Mouse (Mus musculus) stomach, embryonic 14.5 days (tissue): Measurements from ENCODE around the gene Ltb4r2. TPM values are rescaled to one million over a fixed set of nuclear protein-coding genes. Genes with fewer than 3 reads are reported as not detected.
"Not testable (repeated sequence)": the region's sequence is repeated elsewhere in the genome, so short reads cannot be mapped to it uniquely, and the experiment has no call there.

Experiments
- ATAC-seq: fragments of 200-750 bp; cut with Nextera tagmentation; 2 replicates; pipeline ENCODE4 v1.8.0; 2017; ENCODE audit warnings: low read depth, moderate TSS enrichment; ENCODE audit not compliant: insufficient number of reproducible peaks, insufficient read depth, low FRiP score
- H3K27ac ChIP-seq: fragments of 300-500 bp; sonication (generic); 2 replicates; pipeline ENCODE4 v1.5.1; 2014; ENCODE audit warnings: mild to moderate bottlenecking, low read length, moderate library complexity, mixed read lengths
- H3K27me3 ChIP-seq: fragments of 300-500 bp; sonication (generic); 2 replicates; pipeline ENCODE4 v1.6.1; 2014; ENCODE audit warnings: low read length, control low read depth, mixed read lengths; ENCODE audit not compliant: control insufficient read depth, insufficient read depth
- H3K36me3 ChIP-seq: fragments of 300-500 bp; sonication (generic); 2 replicates; pipeline ENCODE4 v1.6.1; 2014; ENCODE audit warnings: mild to moderate bottlenecking, control low read depth, low read length, moderate library complexity, mixed read lengths; ENCODE audit not compliant: control insufficient read depth, insufficient read depth
- H3K4me1 ChIP-seq: fragments of 300-500 bp; sonication (generic); 2 replicates; pipeline ENCODE4 v1.6.1; 2014; ENCODE audit warnings: low read length, control low read depth, mixed read lengths; ENCODE audit not compliant: control insufficient read depth, insufficient read depth
- H3K4me2 ChIP-seq: fragments of 300-500 bp; sonication (generic); replicated peaks from 2 replicates; pipeline ENCODE4 v1.6.1; 2014; ENCODE audit warnings: low read depth, low read length, control low read depth
- H3K4me3 ChIP-seq: fragments of 300-500 bp; sonication (generic); 2 replicates; pipeline ENCODE4 v1.5.1; 2014; ENCODE audit warnings: low read depth, low read length, control low read depth
- H3K9ac ChIP-seq: fragments of 300-500 bp; sonication (generic); replicated peaks from 2 replicates; pipeline ENCODE4 v1.6.1; 2014; ENCODE audit warnings: low read depth, mild to moderate bottlenecking, control low read depth, low read length, moderate library complexity, mixed read lengths
- H3K9me3 ChIP-seq: fragments of 300-500 bp; sonication (generic); 2 replicates; pipeline ENCODE4 v1.6.1; 2016; ENCODE audit warnings: low read depth, low read length, control low read depth; ENCODE audit not compliant: control insufficient read depth
- WGBS: fragments of 180-500 bp; shearing (Covaris S2); extraction: QIAGEN DNeasy Blood & Tissue Kit; methylation state at CpG from one replicate; pipeline ENCODE4 v1.1.7; 2014; 5-methylcytosine and 5-hydroxymethylcytosine counted together
- polyA plus RNA-seq: library from polyadenylated mRNA; unstranded; fragments of >200 nt; fragmentation: Nextera tagmentation; extraction: Ambion mirVana; gene quantifications from 2 replicates; pipeline ENCODE4 v1.2.1, GENCODE M21; 2014

Gene Ltb4r2
- polyA plus RNA-seq, 1 experiment from 2014 or later, result 0.13 TPM

DNA sequence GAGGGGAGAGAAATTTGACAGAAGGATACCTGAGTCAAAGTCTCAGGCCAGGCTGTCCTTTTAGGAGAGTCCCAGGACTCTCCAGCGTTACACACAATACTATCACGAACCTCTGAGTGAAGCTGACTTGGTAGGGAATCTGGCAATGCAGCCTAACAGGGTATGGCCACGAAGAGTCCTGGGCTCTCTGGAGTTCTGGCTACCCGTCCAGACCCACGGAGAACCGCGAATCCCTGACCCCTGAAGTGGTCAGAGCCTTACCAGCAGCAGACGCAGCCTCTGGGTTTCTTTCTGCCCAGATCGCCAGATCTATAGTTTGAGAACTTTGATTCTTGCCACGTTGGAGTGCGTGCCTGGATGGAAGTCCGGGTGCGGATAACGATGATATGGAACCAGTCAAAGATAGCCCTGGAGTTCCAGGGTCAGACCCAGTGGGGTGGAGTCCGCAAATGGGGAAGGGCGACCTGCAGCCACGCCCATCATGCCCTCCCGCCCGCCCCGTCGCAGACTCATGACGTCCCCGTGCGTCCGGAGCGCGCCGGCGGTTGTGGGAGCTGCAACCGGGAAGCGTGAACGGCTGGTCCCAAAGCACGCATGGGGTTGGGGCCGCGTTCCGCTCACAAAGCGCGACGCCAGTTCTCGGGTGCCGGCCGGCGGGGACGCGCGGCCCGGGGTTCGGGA is 15.9 kb upstream of the Ltb4r2 start, which contains the start of the genes Dhrs1 and Nop9:
Gene Dhrs1, minus strand, starts transcription at position 511 of the 681 bp plus-strand sequence.
Gene Nop9, plus strand, starts transcription at position 514 of the 681 bp plus-strand sequence.
- peak within 1 kb of the TSS; percentile 97 for H3K4me2 ChIP-seq
- H3K4me3 ChIP-seq, result peak within 1 kb of the TSS; percentile 85
- H3K36me3 ChIP-seq, result peaks cover 14% of the 10 kb centered on the region; the same call in 1 of the 2 replicates
- peak; percentile 77; the same call in 1 of the 2 replicates for ATAC-seq
- WGBS, result 2% methylated on average over 48 of the region's 48 CpGs
- peak within 1 kb of the TSS; percentile 63 for H3K9ac ChIP-seq
- H3K9me3 ChIP-seq, result no peaks in the 10 kb centered on the region
- peaks cover 17% of the 10 kb centered on the region; the same call in 1 of the 2 replicates for H3K4me1 ChIP-seq
- no peaks in the 10 kb centered on the region for H3K27me3 ChIP-seq
- H3K27ac ChIP-seq, result 0 out of 2 replicates have a peak within 1 kb of the TSS, but pooled peaks have one; percentile 18

GRCm38 (mm10) chr14:55745861-55746237 is 15.4 kb upstream of the Ltb4r2 start:
- Histone ChIP-seq H3K27ac (0 out of 2 replicates have a peak overlapping the region, but pooled peaks have one; percentile 18), H3K4me3 (peak overlapping the region; percentile 85), H3K27me3 (no peaks in the 10 kb centered on the region), H3K9ac (peak overlapping the region; percentile 63), H3K36me3 (peaks cover 12% of the 10 kb centered on the region), H3K4me1 (peaks cover 17% of the 10 kb centered on the region; the same call in 1 of the 2 replicates), H3K4me2 (peak overlapping the region; percentile 97), H3K9me3 (no peaks in the 10 kb centered on the region)
- ATAC-seq, result peak; percentile 11; the same call in 1 of the 2 replicates
- WGBS, result 0% methylated on average over 31 of the region's 31 CpGs

DNA sequence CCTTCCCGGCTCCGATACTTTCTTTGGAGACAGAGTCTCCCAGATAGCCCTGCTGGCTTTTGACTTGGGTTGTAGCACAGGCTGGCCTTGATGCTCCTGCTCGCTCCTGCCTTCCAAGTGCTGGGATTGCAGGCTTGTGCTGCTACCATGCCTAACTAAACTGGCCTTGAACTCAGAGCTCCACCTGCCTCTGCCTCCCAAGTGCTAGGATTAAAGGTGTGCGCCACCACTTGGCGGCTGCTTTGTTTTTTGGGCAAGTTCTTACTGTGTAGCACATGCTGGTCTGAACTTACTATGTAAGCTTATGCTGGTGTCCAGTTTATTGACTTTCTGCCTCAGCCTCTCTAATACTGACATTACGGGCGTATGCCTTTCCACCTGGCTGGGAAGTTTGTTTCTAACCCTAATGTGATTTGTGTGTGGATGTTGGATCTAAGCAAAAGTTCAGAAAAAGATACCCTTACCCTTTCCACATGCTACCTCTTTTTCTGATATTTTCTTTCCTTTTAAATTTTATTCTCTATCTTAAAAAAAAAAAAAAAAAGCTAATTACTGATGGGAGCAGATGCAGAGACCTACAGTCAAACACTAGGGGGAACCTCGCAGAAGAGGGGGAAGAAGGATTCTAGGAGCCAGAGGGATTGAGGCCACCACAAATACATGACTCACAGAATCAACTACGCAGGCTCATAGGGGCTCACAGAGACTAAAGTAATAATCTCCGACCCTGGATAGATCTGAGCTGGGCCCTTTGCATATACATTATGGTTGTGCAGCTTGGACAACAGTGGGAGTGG is 14.0 kb upstream of the Ltb4r2 start:
- Histone ChIP-seq H3K9me3 (no peaks in the 10 kb centered on the region), H3K4me1 (peaks cover 17% of the 10 kb centered on the region; the same call in 1 of the 2 replicates), H3K27ac (no peak overlapping the region), H3K4me2 (peak overlapping the region; percentile 97; the same call in 1 of the 2 replicates), H3K27me3 (no peaks in the 10 kb centered on the region), H3K9ac (no peak overlapping the region), H3K36me3 (peaks cover 16% of the 10 kb centered on the region), H3K4me3 (no peak overlapping the region; the same call in 1 of the 2 replicates)
- ATAC-seq, result no peak
- WGBS, result 89% methylated on average over 10 of the region's 10 CpGs

- no peak overlapping the region for H3K4me2 ChIP-seq
- H3K27ac ChIP-seq, result no peak overlapping the region
- H3K4me3 ChIP-seq, result no peak overlapping the region
- H3K9me3 ChIP-seq, result no peaks in the 10 kb centered on the region
- peaks cover 6% of the 10 kb centered on the region; the same call in 1 of the 2 replicates for H3K4me1 ChIP-seq
- WGBS, result 82% methylated on average over 6 of the region's 6 CpGs
- H3K9ac ChIP-seq, result no peak overlapping the region
- no peak for ATAC-seq
- H3K36me3 ChIP-seq, result peaks cover 31% of the 10 kb centered on the region
- H3K27me3 ChIP-seq, result peaks cover 8% of the 10 kb centered on the region; the same call in 1 of the 2 replicates
Measured at GRCm38 (mm10) chr14:55757566-55757965, 3.7 kb upstream of the Ltb4r2 start.

DNA sequence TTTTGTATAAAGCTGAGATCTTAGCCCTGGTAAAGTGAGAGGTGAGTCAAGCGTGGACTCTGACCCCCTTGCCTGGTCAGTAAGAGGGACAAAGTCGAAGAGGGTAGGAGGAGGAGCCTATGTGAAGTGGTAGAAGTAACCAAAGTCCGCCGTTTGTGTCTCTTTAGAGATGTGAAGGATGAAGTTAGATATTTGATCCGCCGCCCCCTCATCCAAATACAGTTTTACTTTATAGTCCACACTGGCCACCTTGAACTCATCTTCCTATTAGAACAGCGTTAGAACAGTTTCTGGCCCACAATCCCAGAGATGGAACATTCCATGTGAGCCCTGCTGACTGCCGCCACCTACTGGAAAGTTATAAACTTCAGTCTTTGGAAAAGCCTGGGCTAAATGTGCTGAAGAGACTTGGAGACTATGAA is 2.9 kb upstream of the Ltb4r2 start, which contains the start of gene Cideb:
Gene Cideb, minus strand, starts transcription at position 96 of the 422 bp plus-strand sequence.
- Histone ChIP-seq H3K27ac (no peak within 1 kb of the TSS), H3K4me3 (no peak within 1 kb of the TSS), H3K9me3 (no peaks in the 10 kb centered on the region), H3K4me2 (peak within 1 kb of the TSS; percentile 3; the same call in 1 of the 2 replicates), H3K36me3 (peaks cover 23% of the 10 kb centered on the region), H3K27me3 (peaks cover 8% of the 10 kb centered on the region; the same call in 1 of the 2 replicates), H3K4me1 (peaks cover 6% of the 10 kb centered on the region; the same call in 1 of the 2 replicates), H3K9ac (no peak within 1 kb of the TSS)
- WGBS, result 21% methylated on average over 8 of the region's 8 CpGs
- peak; percentile 47 for ATAC-seq

DNA sequence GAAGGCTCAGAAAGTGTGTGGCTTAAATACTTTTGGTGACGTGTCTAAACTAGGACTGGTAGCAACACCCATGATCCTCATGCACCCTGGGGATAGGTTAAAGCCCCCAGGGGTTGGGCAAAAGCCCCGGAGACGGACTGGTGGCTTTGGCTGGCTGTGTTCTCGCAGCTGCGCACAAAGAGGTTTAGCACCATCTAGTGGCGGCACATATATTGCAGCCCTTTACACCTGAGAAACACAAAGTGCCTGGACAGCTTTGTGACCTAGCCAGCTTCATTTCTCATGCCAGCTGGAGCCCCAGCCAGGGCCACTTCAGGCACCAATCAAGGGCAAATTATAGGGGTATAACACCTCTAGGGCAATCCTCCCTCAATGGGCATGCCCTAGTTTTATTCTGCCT is 1.1 kb upstream of the Ltb4r2 start:
- Histone ChIP-seq H3K4me3 (0 out of 2 replicates have a peak overlapping the region, but pooled peaks have one; percentile 8), H3K4me2 (peak overlapping the region; percentile 40)
- H3K4me1 ChIP-seq, H3K27me3 ChIP-seq, H3K36me3 ChIP-seq, H3K27ac ChIP-seq, H3K9ac ChIP-seq, H3K9me3 ChIP-seq: not testable (repeated sequence)
- 2% methylated on average over 6 of the region's 6 CpGs for WGBS
- peak; percentile 17; the same call in 1 of the 2 replicates for ATAC-seq

DNA sequence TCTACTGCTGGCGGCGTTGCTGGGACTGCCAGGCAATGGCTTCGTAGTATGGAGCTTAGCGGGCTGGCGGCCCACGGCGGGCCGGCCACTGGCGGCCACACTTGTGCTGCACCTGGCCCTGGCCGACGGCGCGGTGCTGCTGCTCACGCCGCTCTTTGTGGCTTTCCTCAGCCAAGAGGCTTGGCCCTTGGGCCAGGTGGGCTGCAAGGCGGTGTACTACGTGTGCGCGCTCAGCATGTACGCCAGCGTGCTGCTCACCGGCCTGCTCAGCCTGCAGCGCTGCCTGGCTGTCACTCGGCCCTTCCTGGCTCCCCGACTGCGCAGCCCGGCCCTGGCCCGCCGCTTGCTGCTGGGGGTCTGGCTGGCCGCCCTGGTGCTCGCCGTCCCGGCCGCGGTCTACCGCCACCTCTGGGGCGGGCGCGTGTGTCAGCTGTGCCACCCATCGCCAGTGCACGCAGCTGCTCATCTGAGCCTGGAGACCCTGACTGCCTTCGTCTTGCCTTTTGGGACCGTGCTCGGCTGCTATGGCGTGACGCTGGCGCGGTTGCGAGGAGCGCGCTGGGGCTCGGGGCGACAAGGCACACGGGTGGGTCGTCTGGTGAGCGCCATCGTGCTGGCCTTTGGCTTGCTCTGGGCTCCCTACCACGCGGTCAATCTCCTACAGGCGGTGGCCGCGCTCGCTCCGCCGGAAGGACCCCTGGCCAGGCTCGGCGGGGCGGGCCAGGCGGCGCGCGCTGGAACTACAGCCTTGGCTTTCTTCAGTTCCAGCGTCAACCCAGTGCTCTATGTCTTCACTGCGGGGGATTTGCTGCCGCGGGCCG is 983 bp downstream of the Ltb4r2 start:
- peak overlapping the region; percentile 98 for H3K4me2 ChIP-seq
- H3K36me3 ChIP-seq, result no peaks in the 10 kb centered on the region
- H3K4me3 ChIP-seq, result peak overlapping the region; percentile 47
- H3K4me1 ChIP-seq, result peaks cover 6% of the 10 kb centered on the region; the same call in 1 of the 2 replicates
- peaks cover 13% of the 10 kb centered on the region; the same call in 1 of the 2 replicates for H3K27me3 ChIP-seq
- peak overlapping the region; percentile 63 for H3K9ac ChIP-seq
- H3K27ac ChIP-seq, result no peak overlapping the region
- peak; percentile 44 for ATAC-seq
- H3K9me3 ChIP-seq, result no peaks in the 10 kb centered on the region
- WGBS, result under 1% methylated on average over 77 of the region's 77 CpGs
